Mouse (Mus musculus) liver, embryonic 14.5 days (tissue): ENCODE results near the gene Idi1. TPM values are rescaled to one million over a fixed set of nuclear protein-coding genes. Genes with fewer than 3 reads are reported as not detected.
A peak's percentile ranks its signal among the peaks of the same experiment; 100 is the strongest.

ENCODE experiments used
- ATAC-seq: fragments of 200-750 bp; cut with Nextera tagmentation; 2 replicates; pipeline ENCODE4 v1.8.0; 2017; ENCODE audit warnings: moderate number of reproducible peaks, mild to moderate bottlenecking, moderate library complexity; ENCODE audit not compliant: insufficient read depth
- DNase-seq, 3 experiments: peaks; one replicate each; pipeline ENCODE4 v3.0.0-alpha.2; 2012 to 2013; ENCODE audit warnings: low read depth in 3 of 3, low spot score in 3 of 3
- H3K27ac ChIP-seq: fragments of 300-500 bp; sonication (generic); 2 replicates; pipeline ENCODE4 v1.5.1; 2014; ENCODE audit warnings: moderate library complexity, mild to moderate bottlenecking, control low read depth, inconsistent platforms
- H3K27me3 ChIP-seq: fragments of 300-500 bp; sonication (generic); 2 replicates; pipeline ENCODE4 v1.6.1; 2014; ENCODE audit warnings: mild to moderate bottlenecking, low read length, moderate library complexity; ENCODE audit not compliant: control insufficient read depth, insufficient read depth
- H3K36me3 ChIP-seq: fragments of 300-500 bp; sonication (generic); replicated peaks from 2 replicates; pipeline ENCODE4 v1.6.1; 2014; ENCODE audit warnings: low read depth; ENCODE audit not compliant: control insufficient read depth, insufficient read depth
- H3K4me1 ChIP-seq, 2 experiments: fragments of 200-500 bp in 1 of 2; fragments of 300-500 bp in 1 of 2; sonication (generic) in 1 of 2; replicated peaks; 2 replicates each; pipeline ENCODE4 v1.6.1; 2012 to 2014; ENCODE audit warnings: antibody characterized with exemption in 1 of 2, inconsistent platforms in 1 of 2, low read length in 1 of 2; ENCODE audit not compliant: control insufficient read depth in 2 of 2, insufficient read depth in 2 of 2
- H3K4me2 ChIP-seq: fragments of 300-500 bp; sonication (generic); 2 replicates; pipeline ENCODE4 v1.6.1; 2014; ENCODE audit warnings: low read depth, mild to moderate bottlenecking, control low read depth, moderate library complexity
- H3K4me3 ChIP-seq, 2 experiments: fragments of 200-500 bp in 1 of 2; fragments of 300-500 bp in 1 of 2; sonication (generic) in 1 of 2; 2 replicates each; pipeline ENCODE4 v1.5.1; 2012 to 2014; ENCODE audit warnings: low read depth in 2 of 2, low read length in 2 of 2, mild to moderate bottlenecking in 2 of 2, control low read depth in 1 of 2, inconsistent platforms in 1 of 2, moderate library complexity in 1 of 2; ENCODE audit not compliant: insufficient read depth in 1 of 2
- H3K9ac ChIP-seq: fragments of 300-500 bp; sonication (generic); replicated peaks from 2 replicates; pipeline ENCODE4 v1.6.1; 2014; ENCODE audit warnings: mild to moderate bottlenecking, control low read depth, moderate library complexity
- H3K9me3 ChIP-seq: fragments of 300-500 bp; sonication (generic); 2 replicates; pipeline ENCODE4 v1.6.1; 2016; ENCODE audit warnings: low read length, mixed read lengths; ENCODE audit not compliant: control insufficient read depth
- CTCF ChIP-seq: IDR thresholded peaks from 2 replicates; pipeline ENCODE4 v1.5.1; 2016; ENCODE audit warnings: antibody characterized with exemption, low read depth, control low read depth
- EP300 ChIP-seq: IDR thresholded peaks from 2 replicates; pipeline ENCODE4 v1.6.1; 2016; ENCODE audit warnings: antibody characterized with exemption, low read depth
- WGBS: fragments of 180-500 bp; shearing (Covaris S2); extraction: QIAGEN DNeasy Blood & Tissue Kit; methylation state at CpG from one replicate; pipeline ENCODE4 v1.1.7; 2014; ENCODE audit not compliant: insufficient replicate concordance; 5-methylcytosine and 5-hydroxymethylcytosine counted together
- polyA plus RNA-seq, 2 experiments: library from polyadenylated mRNA; depleted of rRNA in 1 of 2; stranded (reverse) in 1 of 2; unstranded in 1 of 2; fragments of >200 nt; fragmentation: Nextera tagmentation in 1 of 2; extraction: Ambion mirVana in 1 of 2; gene quantifications; 2 replicates each; pipeline versions ENCODE4 v1.2.1 to v1.2.3; 2012 to 2014

Gene Idi1
- polyA plus RNA-seq, 2 experiments, result 49.3 to 78.1 TPM

- DNase-seq, result no peak
- ATAC-seq, result no peak
- Histone ChIP-seq H3K9ac (no peak overlapping the region), H3K27ac (no peak overlapping the region), H3K4me2 (no peak overlapping the region), H3K4me1 (no peaks in the 10 kb centered on the region), H3K4me3 (no peak overlapping the region), H3K36me3 (peaks cover 23% of the 10 kb centered on the region), H3K9me3 (no peaks in the 10 kb centered on the region), H3K27me3 (no peaks in the 10 kb centered on the region)
- no peak for TF ChIP-seq CTCF
- TF ChIP-seq EP300, result no peak
- WGBS, result 71% methylated on average over 6 of the region's 6 CpGs
These were observed 26.8 kb upstream of the Idi1 start for GRCm38 (mm10) chr13:8858453-8858852.

GRCm38 (mm10) chr13:8860861-8861260 is 24.4 kb upstream of the Idi1 start:
- H3K4me2 ChIP-seq, result no peak overlapping the region
- ATAC-seq (no peak), DNase-seq (no peak)
- H3K36me3 ChIP-seq, result peaks cover 11% of the 10 kb centered on the region
- WGBS, result 81% methylated on average over 9 of the region's 9 CpGs
- no peak overlapping the region for H3K27ac ChIP-seq
- H3K9me3 ChIP-seq, result no peaks in the 10 kb centered on the region
- no peak for TF ChIP-seq EP300
- TF ChIP-seq CTCF, result no peak
- no peak overlapping the region for H3K4me3 ChIP-seq
- no peak overlapping the region for H3K9ac ChIP-seq
- no peaks in the 10 kb centered on the region for H3K4me1 ChIP-seq
- H3K27me3 ChIP-seq, result no peaks in the 10 kb centered on the region

GRCm38 (mm10) chr13:8864990-8865389 is 20.3 kb upstream of the Idi1 start:
- Histone ChIP-seq H3K9me3 (no peaks in the 10 kb centered on the region), H3K27me3 (no peaks in the 10 kb centered on the region), H3K4me2 (no peak overlapping the region), H3K36me3 (peaks cover 5% of the 10 kb centered on the region), H3K27ac (no peak overlapping the region), H3K4me3 (no peak overlapping the region), H3K4me1 (peaks cover 2 to 5% of the 10 kb centered on the region in 2 experiments), H3K9ac (no peak overlapping the region)
- ATAC-seq (no peak), DNase-seq (no peak)
- WGBS, result 71% methylated on average over 3 of the region's 3 CpGs
- TF ChIP-seq EP300 (no peak), CTCF (no peak)

DNA sequence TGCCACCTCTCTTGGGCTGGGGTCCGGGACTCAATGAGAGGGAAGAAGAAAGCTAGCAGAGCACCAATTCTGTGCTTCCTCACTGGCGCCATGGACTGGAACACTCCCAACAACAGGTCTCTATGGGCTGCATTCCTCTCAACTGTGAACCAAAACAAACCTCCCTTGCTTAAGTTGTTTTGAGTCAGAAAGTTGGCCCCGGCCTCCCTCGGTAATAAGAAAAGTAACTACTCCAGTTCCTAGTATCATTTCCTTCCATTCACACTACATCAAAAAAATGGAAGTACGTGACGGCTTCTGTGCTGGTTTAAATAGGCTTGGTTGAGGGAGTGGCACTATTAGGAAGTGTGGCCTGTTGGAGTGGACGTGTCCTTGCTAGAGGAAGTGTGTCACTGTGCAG is 18.7 kb upstream of the Idi1 start:
- no peak overlapping the region for H3K4me3 ChIP-seq
- no peaks in the 10 kb centered on the region for H3K27me3 ChIP-seq
- no peaks in the 10 kb centered on the region for H3K36me3 ChIP-seq
- WGBS, result 73% methylated on average over 7 of the region's 7 CpGs
- no peak for ATAC-seq
- H3K9ac ChIP-seq, result no peak overlapping the region
- H3K27ac ChIP-seq, result no peak overlapping the region
- DNase-seq, result no peak
- H3K4me1 ChIP-seq, result peaks cover 5% of the 10 kb centered on the region in 2 experiments
- TF ChIP-seq EP300, result no peak
- TF ChIP-seq CTCF, result no peak
- H3K9me3 ChIP-seq, result no peaks in the 10 kb centered on the region
- H3K4me2 ChIP-seq, result no peak overlapping the region

DNA sequence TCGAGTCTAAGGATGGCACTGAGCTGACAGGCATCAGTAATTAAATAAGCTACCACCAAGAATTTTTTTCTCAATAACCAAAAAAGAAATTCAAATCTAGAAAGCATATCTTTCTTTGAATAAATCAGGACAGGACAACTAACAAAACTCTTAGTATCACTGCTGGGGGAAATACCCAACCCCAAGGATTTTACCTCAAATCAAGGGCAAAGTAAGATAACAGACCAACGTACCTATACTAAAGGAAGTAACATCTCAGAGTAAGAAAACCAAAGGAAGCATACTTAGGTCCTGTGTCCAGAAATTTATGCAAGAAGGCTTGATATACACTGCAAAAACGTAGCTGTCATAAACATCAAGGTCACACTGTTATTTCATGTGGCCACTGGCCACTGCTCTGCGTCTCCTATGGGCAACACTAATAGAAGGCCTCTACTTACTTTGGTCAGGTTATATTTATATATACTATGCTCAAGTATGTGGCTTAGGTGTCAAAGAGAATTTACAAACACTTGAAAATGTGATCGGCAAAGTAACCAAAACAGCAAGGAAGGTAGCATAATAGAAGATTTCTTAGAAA is 15.6 kb upstream of the Idi1 start:
- DNase-seq, result no peak
- H3K4me1 ChIP-seq, result peaks cover 7 to 8% of the 10 kb centered on the region in 2 experiments
- TF ChIP-seq EP300 (no peak), CTCF (no peak)
- H3K4me2 ChIP-seq, result peak overlapping the region; percentile 71
- H3K4me3 ChIP-seq, result peak overlapping the region; percentile 89 to 98; a peak in 3 of 4 replicates
- 49% methylated on average over 5 of the region's 5 CpGs for WGBS
- H3K36me3 ChIP-seq, result no peaks in the 10 kb centered on the region
- no peaks in the 10 kb centered on the region for H3K9me3 ChIP-seq
- H3K27me3 ChIP-seq, result no peaks in the 10 kb centered on the region
- H3K9ac ChIP-seq, result peak overlapping the region; percentile 93
- no peak overlapping the region for H3K27ac ChIP-seq
- no peak for ATAC-seq
